Mouse (Mus musculus) thymus, postnatal 0 days (tissue): Measurements from ENCODE around the gene P4ha1. TPM values are rescaled to one million over a fixed set of nuclear protein-coding genes. Genes with fewer than 3 reads are reported as not detected.

Experiments used
- DNase-seq: peaks from one replicate; pipeline ENCODE4 v3.0.0-alpha.2; 2015; ENCODE audit warnings: low spot score
- polyA plus RNA-seq: library from polyadenylated mRNA; unstranded; fragments of >200 nt; fragmentation: Nextera tagmentation; extraction: Ambion mirVana; gene quantifications from 2 replicates; pipeline ENCODE4 v1.2.1, GENCODE M21; 2015

P4ha1 gene
- polyA plus RNA-seq, 1 experiment from 2014 or later: 16.3 TPM

- no peak for DNase-seq
Observed at GRCm38 (mm10) chr10:59323488-59324161, 529 bp downstream of the P4ha1 start.

DNA sequence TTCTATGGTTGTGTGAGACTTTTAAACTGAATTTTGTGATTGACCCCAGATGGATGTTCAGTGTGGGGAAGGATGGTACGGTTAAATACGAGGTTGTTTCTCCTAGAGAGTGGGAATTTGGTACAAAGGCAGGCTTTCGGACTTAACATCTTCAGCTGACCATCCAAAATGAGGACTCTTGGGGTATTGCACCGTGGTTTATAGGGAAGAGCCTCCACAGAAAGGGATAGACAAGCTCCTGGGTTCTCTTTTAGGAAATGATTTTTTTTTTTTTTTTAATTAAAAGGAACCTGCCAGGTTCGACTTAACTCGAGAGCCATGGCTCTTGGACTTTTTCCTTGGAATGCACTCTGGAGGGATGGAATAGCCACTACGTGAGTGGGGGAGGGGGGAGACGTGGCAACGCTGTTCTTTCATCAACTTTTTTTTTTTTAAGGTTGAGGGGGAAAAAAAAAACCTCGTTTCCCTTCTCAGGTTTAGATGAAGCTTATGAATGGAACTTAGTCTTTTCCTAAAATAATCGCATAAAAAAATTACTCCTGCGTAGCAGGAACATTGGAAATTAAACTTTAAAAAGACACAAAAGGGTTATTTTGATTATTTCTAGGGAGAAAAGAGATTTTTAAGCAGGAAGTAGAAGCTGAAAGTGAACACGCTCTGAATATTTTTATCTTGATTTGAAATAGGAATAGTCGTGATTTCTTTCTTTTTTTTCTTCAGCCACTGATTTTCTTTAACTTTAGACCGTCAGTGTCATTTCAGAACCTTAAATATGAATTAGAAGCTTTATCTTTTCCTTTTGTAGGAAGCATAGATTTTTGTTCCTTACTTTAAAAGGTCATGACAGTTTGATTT, 1.4 kb downstream of the P4ha1 start:
- DNase-seq: no peak

- DNase-seq: no peak
Observed at GRCm38 (mm10) chr10:59326612-59327315, 3.7 kb downstream of the P4ha1 start.

DNA sequence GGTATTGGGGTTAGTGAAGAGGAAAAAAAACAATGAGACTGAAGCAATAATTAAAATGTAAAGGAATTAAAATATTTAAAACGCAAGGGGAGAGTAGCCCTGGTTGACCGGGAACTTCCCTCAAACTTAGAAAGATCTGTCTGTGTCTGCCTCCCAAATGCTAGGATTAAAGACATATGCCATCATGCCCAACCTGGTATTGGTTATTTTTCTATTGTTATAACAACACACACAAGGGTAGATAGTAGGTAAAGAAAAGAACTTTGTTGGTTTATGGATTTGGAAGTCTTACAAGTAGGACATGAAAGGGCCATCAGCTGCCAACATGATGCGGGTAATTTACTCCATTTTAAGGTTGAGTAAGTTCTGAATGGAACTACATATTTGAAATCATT, 4.2 kb downstream of the P4ha1 start:
- DNase-seq: no peak

DNA sequence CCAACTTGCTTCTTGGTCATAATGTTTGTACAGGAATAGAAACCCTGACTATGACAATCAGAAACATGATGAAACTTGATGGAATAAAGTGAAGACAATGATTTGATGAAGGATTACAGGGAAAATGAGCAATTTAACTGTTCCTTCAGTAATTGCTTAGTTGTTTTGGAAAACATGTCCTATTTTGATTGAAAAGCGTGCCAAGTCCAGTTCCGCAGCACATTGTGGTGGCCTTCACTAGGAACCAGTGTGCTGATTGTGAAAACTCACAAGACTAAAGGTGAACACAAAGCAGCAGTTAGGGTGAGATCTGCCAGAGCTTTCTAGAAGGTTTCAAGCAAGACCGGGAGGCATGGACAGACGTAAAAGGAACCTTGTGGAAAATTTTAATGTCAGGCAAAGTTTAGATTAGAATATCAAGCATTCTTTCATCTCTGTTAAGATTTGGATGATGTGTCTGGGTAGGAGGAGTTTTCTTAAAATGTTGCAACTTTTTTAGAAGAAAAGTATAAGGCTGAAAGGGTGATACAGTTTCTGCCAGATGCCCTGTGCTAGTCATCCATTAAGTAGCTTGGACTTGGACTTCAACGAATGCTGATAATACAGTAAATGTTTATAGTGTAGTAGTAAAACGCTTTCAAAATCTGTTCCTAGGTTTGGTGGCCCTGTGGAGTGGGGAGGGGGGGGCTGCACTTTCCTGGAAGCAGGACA, 8.6 kb downstream of the P4ha1 start:
- no peak for DNase-seq

GRCm38 (mm10) chr10:59333400-59333799, 10.3 kb downstream of the P4ha1 start:
- DNase-seq: no peak

GRCm38 (mm10) chr10:59334899-59335798, 12.1 kb downstream of the P4ha1 start:
- peak; percentile 42 for DNase-seq

- no peak for DNase-seq
Observed at GRCm38 (mm10) chr10:59336124-59336523, 13.0 kb downstream of the P4ha1 start.

DNA sequence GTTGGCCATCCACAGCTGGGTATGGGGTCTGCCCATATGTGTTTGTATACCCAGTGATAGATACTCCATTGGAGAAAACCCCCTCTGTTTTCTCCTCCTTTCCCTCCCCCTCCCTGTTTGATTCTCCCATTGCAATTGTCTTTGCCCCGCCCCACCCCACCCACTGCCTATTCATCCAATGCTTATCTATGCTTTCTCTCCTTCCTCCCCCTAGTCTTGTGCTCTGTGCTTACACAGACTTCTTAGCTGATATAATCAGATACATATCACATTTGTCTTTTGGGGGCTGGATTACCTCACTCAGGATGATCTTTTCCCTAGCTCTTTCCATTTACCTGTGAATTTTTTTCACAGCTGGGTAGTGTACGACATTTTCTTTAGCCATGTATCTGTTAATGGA, 23.5 kb downstream of the P4ha1 start:
- no peak for DNase-seq

- no peak for DNase-seq
Observed at GRCm38 (mm10) chr10:59348200-59348599, 25.1 kb downstream of the P4ha1 start.

DNA sequence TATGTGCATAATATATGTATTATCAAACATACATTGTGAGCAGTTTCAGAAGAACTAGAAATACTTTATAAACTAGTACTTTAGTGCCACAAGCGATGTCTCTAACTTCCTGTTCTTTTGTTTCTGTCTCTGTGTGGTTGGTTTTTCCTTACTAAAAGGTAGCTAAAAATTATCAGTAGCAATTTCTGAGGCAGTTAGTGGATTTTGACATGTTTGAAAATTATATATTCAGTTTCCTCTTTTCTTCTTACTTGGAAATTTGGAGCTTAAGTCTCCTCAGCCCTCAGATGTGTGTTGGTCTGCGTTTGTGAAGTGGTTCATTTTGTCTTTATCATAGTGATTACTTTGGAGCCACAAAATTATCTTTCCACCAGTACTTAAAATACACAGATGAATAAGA, 26.4 kb downstream of the P4ha1 start:
- no peak for DNase-seq

DNA sequence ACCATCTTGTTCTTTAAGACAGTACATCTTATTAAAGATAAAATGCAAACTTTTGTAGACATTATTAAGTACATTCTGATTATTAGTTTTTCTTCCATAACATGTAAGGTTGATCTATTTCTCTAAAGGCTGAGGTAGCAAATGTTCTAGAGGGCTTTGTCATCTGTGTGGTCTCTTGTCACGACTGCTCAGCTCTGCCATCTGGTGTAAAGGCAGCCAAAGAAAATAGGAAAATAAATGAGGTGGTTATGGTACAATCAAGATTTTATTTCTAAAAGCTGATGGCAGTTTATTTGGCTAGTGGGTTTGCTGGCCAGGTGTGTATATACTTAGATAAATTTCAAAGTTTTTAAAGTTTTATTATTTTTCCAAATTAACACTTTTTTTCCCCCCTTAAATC, 30.0 kb downstream of the P4ha1 start:
- DNase-seq: no peak

- DNase-seq: no peak
Observed at GRCm38 (mm10) chr10:59354120-59354519, 31.0 kb downstream of the P4ha1 start.

DNA sequence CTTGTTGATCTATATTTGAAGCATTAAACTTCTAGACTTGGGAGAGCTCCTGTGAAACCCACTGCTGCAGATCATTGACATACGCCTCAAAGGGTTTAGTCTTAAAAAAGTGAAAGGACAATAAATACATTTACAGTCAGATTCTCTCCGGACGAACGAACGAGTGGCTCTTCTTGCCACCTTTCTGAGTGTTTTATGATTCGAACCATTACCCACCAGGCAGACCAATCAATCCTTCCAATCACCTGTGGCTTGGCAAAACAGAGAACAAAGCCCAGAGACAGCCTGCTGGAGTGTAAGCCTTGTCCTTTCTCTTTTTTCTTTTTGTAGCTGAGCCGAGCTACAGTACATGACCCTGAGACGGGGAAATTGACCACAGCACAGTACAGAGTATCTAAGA, 31.9 kb downstream of the P4ha1 start:
- DNase-seq: no peak

GRCm38 (mm10) chr10:59358744-59359143, 35.6 kb downstream of the P4ha1 start:
- DNase-seq: no peak

- DNase-seq: no peak
Observed at GRCm38 (mm10) chr10:59363208-59363607, 40.1 kb downstream of the P4ha1 start.

DNA sequence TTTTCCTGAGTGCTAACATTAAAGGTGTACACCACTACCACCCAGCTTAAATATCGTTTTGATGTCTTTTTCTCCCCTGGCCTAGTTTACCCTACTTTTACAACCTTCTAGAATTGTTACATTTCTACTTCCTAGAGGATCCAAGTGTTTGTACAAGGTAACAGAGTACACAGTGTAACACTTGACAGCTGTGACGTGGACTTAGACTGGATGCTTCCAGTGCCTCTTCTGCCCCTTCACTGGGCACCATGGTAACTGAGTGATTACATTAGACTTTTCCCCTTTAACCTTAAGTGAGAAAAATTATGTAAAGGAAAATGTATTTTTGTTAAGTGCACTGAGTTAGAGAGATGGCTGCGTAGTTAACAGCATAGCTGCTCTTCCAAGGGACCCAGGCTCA, 41.5 kb downstream of the P4ha1 start:
- DNase-seq: no peak

- DNase-seq: no peak
Observed at GRCm38 (mm10) chr10:59365804-59366589, 42.9 kb downstream of the P4ha1 start.

- DNase-seq: no peak
Observed at GRCm38 (mm10) chr10:59366746-59367145, 43.6 kb downstream of the P4ha1 start.

DNA sequence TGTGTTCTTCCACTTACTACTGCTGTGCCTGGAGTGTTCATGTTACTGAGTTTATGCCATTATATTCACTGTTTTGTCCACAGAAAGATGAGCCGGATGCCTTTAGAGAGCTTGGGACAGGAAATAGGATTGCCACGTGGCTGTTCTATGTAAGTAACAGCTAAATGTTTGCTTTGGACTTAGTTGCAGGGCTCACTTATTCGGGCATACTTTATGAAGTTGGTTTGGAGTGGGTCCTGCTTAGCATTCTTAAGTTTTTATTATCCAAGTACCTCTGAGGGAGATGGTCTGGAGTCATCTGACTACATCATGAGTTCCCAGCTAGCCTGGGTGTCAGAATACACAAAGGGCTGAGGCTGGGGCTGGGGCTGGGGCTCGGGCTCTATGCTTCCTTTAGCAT, 44.1 kb downstream of the P4ha1 start:
- no peak for DNase-seq
